Mouse (Mus musculus) cerebellum, adult 9-11 months (tissue): Measurements from ENCODE around the gene Gatd1.

Experiments used
- DNase-seq: peaks from one replicate; pipeline ENCODE4 v3.0.0; 2022

Gatd1 gene

GRCm38 (mm10) chr7:141441460-141441859 lies 27.5 kb upstream of the Gatd1 start:
- DNase-seq, result peak; percentile 63

- peak; percentile 85 for DNase-seq
These were observed 26.7 kb upstream of the Gatd1 start for GRCm38 (mm10) chr7:141440613-141441012.

DNA sequence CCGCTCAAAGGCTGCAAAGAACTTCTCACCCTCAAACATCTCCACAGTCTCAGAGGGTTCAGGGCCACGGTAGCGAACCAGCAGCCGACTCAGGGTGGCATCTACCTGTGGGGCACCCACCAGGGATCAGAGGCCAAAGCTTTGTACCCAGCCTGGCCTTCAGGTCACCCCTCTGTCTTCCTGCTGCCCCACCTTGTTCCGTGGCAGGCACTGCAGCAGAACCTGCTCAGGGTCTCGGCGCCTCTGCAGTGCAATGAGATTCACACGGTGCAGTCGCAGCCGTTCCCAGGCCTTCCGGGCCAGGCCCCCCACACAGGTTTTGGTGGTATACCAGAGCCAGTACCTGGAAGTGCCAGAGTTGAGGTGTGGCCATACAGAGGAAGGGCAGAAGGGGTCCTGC lies 25.9 kb upstream of the Gatd1 start:
- DNase-seq, result peak; percentile 72

DNA sequence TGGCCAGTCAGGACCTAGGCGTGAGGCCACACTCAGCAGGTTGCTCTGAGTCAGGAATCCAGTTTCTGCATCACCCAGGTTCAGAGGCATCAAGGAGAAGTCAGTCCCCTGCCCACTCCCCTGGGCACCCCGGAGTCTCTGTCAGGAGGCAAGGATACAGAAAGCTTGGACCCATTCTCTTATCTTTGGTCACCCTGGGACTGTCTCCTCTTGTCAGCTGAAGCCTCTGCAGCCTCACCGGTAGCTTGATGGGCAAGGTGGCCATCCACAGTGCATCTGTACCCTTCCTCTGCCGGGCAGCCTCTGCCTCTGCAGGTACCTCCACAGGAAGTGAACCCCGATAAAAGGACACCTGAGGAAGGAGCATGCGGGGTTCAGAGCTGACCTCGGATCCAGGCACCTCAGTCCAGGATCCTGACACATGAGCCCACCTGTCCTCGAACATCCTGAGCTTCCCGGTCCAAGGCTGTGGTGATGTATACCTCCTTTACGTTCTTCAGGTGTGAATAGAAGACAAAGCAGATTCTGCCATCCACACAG lies 25.3 kb upstream of the Gatd1 start:
- peak; percentile 65 for DNase-seq

DNA sequence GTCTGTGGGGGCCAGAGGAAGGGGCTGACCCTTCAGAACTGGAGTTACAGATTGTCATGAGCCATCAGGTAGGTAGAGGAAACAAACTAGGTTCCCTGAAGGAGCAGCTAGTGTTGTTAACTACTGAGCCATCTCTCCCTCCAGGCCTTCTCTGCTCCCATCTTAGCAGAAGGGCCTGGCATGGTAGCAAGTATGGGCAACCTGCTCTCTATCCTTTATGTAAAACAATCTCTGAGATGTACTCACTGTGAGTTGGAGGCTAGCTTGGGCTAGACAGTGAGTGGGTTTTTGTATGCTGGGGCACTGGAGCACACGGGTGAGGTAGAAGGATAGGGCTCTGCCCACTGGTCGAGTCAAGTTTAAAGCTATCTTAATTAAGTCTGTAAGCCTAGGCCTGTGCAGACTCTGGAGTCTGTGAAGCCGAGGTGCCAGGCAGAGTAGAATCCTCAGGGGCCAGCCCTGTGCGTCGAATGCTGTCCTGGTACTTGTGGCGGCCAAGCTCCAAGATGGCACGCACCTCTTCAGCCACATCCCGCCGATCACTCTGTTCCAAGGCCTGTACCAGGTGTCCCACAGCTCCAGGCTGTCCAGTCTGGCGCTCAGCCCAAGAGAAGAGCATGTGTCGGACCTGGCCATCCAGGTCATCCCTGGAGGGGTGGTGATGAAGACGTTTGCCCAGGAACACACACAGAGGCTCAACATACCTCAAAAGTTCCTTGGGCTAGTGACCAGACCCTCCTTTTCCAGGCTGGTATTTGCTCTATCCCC lies 24.4 kb upstream of the Gatd1 start:
- peak; percentile 94 for DNase-seq

- DNase-seq, result peak; percentile 90
These were observed 23.5 kb upstream of the Gatd1 start, which contains the start of gene Slc25a22 for GRCm38 (mm10) chr7:141437178-141438120. TSS of gene Slc25a22 (minus strand) at chr7:141437892.

DNA sequence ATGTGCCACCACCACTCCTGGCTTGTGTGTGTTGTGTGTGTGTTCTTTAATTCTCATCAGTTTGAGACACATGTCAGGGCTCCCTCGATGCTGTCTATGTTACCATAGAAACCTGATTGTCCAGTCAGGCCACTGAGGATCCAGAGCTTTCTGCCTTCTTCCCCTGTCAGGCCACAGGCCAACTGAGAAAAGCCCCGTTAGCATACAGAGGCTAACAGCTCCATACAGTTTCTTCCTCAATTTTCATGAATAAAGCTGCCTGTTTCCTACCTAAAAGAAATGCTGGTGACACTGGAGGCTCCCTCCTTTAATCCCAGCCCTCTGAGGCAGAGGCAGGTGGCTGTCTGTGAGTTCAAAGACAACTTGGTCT lies 22.6 kb upstream of the Gatd1 start:
- DNase-seq, result peak; percentile 54

DNA sequence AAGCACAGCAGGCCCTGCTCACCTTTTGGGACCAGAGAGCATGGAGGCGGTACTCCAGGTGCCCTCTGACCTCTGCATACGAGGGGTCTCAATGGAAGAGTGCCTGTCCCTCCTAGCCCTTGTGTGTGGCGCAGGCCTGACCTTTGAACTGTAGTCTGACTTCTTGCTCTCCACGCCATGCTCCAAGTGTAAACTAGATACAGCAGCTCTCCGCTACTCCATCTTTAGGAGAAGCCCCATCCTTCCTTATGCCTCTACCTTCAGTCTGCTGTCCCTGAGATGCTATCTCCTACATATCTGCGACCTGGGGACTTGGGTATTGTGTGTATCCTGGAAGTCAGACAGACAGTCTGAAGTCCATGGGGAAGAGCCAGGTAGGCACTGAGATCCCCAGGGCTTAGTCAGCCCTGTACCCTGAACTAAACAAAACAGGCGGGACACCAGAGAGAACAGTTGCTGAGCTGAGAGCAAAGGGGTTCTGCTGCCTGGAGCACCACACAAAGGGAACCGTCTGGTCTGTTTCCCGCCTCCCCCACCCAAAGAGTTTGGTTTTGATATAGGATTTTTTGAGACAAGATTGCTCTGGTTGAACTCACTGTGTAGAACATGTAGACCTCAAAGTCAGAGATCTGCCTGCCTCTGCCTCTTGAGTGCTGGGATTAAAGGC lies 22.1 kb upstream of the Gatd1 start:
- no peak for DNase-seq

DNA sequence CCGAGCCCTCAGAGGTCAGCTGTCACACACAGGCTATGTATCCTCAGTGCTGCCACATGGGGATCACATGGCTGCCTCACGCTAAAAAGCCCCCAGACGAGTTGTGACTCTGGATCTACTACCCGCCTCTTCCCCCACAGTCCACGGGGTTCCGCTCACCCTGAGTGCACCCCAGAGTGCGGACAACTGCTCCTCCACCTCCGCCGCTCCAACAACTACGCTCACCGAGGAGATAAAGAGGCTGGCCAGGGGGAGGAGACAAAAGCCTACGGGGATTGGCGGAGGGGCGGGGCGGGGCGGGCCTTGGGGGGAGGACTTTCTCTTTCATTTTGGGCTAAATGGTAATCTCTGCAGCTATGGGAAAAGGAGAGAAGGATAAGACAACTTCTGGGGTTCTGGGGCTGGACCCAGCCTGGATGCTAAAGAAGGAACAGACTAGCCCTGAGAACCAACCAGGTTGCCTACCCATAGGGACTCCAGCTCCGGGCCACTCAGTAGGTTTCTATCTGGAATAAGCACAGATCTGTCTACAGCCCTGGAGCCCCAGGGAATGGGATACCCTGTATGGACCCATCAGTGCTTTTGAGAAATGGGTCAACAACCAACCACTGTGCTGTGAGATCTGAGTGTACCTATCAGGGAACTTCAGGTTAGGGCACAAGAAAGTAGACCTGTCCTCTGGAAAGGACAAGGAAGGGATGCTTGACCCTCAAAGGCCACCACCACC lies 21.4 kb upstream of the Gatd1 start:
- DNase-seq, result peak; percentile 85

DNA sequence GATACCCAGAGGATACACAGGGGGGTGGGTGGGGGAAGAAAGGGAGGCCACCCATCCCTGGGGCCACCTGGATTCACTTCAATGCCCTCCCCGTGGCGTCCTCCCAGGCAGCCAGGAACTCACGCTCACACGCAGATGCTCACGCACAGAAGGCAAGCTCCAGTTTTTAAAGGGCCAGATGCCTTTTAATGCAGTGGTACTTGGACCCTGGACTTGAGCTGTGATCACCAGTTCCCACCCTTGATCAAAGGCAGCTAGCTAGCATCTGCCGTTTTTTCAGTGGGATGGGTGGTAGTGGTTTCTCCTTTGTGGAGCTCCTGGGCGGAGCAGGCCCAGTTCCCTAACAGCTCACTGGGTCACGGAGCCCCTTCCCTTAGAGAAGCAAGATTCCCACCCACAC lies 20.5 kb upstream of the Gatd1 start:
- peak; percentile 90 for DNase-seq

DNA sequence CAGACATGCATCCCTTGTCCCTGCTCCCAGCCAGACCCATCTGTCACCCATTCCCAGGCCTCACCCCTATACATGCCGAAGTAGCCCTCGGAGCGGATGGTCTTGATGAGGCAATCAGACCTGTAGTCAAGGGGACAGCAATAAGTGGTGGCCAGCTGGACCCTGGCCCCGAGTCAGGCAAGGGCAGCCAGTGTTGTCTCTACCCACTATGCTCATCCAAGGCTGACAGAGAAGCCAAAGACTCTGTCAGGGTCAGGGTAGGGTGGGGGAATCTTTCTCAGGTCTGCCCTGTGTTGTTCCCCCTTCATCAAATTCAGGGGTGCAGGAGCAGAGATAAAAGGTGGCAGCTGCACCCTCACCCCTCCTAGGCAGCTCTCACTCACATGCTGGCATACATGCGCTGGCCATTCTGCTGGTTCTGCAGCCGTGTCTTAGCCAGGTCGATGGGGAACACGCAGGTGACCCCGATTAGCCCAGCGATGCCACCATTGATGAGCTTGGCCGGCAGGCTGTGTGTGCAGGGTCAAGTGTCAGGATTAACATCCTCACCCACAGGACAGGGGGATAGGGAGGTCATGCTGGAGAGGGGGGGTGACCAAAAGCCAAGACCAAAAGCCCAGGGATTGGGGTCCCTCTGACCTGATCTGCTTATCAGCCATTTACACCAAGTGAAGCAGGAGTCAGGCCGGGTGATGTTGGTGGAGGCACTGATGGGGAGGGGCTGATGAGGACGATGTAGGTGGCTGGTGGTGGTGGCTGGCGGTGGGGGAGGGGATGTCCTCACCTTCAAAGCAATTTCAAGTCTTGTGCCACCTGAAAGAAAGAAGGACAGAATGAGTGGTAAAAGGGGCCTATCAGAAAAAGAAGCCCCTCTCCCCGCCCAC lies 19.8 kb upstream of the Gatd1 start:
- peak; percentile 84 for DNase-seq

DNA sequence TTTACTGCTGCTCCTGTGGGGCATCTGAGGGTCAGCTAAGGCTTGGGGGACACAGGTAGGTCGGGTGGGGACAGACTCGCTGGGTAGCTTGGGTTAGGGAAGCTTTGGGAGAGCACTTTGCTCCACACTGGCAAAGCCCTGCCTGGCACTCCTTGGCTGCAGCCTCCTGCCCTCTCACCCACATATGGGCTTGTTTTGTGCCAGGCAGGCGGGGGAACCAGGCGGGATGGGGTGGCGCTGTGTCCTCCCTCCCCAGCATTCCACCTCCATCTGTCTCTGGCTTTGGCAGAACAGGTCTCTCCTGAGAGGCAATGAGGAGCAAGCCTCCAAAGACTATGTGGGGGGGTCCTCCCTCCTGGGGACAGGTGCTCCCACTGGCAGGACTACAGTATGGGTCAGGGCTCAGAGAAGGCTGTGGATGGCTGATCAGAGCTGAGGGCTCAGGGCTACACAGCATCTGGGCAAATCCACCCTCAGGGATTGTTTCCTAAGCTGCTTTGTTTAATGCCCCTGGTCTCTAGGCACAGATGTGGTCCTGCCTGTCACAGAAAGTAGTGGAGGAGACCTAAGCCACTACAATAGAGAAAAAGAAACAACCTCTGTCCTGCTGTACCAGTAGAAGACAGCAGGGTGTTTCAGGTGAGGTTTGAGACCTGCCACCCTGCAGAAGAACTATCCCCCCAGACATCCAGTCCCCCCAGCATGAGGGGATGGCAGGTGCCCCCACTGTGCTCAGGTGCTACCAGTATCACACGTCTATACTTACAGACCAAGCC lies 19.0 kb upstream of the Gatd1 start:
- DNase-seq, result peak; percentile 98

DNA sequence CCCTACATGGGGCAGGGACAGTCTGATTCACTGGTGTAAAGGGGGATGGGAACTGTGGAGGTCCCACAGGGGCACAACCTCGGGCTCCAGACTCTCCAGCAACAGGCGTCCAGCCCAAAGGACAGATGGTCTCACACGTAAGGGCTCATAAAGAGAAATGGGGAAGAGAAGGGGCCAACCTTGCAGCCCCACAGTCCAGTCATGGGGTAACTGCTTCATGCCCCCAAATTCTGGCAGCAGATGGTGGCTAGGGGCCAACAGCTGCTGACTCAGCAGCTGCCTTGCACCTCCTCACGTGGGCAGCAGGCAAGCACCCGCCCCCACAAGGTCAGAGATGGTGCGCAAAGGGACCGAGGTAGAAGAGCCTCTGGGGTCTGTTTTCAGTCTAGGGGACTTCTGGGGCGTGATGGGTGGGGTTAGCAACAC lies 18.3 kb upstream of the Gatd1 start:
- peak; percentile 86 for DNase-seq

DNA sequence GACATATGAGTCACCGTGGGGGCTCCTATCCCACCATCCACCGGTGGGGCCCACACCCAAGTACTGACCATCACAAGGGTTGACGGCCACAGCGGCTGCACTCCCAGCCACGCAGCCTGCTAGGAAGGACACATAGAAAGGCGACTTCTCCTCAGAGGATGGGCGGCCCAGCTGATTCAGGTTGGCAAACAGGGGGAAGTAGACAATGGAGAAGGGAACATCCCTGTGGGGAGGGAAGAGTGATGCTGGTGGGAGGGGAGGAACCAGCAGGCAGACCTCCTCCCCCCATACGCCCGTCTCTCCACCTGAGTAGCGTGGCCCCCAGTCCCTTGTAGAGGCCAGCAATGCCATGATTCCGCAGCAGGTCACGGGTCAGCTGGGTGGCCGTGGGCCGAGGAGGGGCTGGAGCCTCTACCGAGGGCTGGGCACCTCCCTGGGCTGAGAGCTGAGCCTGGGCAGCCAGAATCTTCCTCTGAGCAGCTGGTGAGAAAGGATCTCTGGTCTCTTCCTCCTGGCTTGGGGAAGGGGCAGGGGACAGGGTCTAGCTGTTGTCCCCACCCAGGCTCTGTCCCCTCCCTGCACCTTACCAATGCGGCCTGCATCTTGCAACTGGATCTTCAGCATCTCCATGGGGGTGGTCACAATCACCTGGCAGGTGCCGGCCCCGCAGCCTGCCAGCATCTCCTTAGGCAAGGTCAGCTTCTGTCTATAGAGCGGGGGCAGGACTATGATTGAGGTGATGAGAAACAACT lies 17.7 kb upstream of the Gatd1 start:
- no peak for DNase-seq

DNA sequence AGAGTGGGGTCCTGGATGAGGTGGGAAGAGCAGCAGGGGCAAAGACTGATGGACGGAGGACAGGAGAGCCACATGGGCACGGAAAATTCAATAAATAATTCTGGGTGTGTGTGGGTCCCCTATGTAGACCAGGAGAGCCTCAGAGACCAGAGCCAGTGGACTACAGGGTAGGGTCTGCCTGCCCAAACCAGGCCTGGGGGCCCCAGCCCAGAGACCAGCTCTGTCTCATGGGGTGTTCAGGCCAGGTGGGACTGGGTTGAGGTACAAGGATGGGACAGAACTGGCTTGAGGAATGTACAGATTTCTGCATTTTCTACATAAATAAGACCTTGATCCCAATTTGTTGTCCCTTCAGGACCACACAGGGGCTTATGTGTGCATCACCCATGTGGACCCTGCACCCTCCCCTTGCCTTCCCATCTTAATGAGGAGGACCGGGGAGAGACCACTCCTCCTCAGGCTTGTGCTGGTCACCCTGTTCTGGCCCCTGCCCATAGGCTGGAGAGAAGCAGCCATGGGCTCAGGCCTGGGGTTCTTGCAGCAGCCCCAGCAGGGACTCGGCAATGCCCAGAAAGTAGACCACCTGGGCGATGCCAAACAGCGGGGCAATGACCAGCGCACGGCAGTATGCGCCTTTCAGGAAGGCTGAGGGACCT lies 16.8 kb upstream of the Gatd1 start:
- peak; percentile 71 for DNase-seq

DNA sequence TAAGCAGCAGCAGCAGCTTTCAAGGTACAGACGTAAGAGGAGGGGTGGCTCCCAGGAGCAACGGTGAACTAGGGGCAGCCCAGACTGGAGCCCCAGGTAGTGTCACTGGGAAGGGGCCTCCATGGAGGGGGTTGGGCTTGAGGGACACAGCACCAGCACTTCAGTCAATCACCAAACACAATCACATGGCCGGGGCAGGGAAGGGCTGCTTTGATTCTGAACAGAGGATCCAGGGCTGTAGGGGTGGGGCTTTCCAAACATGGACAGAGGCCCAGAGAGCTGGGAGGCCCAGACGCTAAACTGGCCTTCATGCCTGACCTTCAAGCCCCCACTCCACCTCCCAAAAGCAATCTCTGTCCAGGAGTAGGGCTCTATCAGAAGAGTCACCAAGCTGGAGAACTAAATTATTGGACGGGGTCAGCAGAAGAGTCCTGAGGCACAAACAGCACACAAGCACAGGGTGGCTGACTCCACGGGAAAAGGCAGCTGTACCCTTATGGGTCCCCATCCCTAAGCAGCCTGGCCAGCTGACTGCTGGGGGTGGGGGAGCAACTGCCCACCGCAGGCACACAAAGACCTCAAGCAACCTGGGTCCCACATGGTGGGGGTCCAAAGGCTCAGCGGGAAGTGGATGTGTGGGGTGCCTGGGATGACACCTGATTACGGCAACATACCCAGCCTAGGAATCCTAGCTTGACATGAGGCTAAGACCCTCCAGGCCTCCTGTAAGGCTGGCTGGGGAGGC lies 16.1 kb upstream of the Gatd1 start:
- DNase-seq, result peak; percentile 77

DNA sequence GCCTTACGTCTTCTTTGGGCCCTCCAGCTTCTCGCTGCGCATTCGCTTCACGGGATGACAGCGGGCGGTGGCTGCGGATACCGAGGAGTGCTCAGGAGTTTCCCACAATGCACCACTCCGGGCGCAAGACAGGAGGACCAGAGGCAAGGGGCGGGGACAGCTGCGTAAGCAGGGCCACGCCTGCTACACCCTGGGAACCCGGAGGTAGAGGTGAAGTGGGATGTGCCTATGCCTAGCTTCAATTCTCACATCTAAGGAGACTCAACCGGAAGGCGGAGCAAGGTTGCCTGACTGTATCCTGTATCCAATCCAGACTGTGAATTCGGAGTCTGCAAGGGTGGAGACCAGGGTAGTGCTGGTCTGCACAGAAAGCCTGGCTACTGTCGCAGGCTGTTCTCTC lies 15.4 kb upstream of the Gatd1 start, which contains the start of gene Cend1:
Gene Cend1, minus strand, starts transcription at position 182 of the 400 bp plus-strand sequence.
- DNase-seq, result peak; percentile 96

GRCm38 (mm10) chr7:141428701-141429100 lies 14.8 kb upstream of the Gatd1 start:
- DNase-seq, result peak; percentile 70
